18 mouse cellular contexts compared by ENCODE assay signal in genomic region chr12:106748765-106749164, GRCm38 (mm10).
"Had no signal": no experiment of that assay in that cellular context is flagged by ENCODE, and none has a peak within 500 bp of the region (broad histone marks: within the 10 kb centered on the region; RNA-seq: fewer than 3 reads in every experiment).

No protein-coding gene starts in this region.

- H3K9ac ChIP-seq: kidney, embryonic 15.5 days; limb, embryonic 15.5 days; liver, embryonic 15.5 days; lung, embryonic 15.5 days had no signal

- DNase-seq: kidney, adult 8-10 months; kidney, postnatal 10 days; kidney, postnatal 36 days; left cerebral cortex, postnatal 4 days; lung, adult 18-20 months; lung, postnatal 10 days; lung, postnatal 36 days; midbrain, embryonic 14.5 days; thymus, adult 2 months; thymus, postnatal 25 days had no signal

- H3K9me3 ChIP-seq: kidney, embryonic 15.5 days; limb, embryonic 15.5 days; liver, embryonic 15.5 days; lung, embryonic 15.5 days had no signal

- H3K4me1 ChIP-seq: kidney, embryonic 15.5 days; limb, embryonic 15.5 days; liver, embryonic 15.5 days; lung, embryonic 15.5 days; megakaryocyte, embryonic 14.5 days had no signal

- H3K27ac ChIP-seq: kidney, embryonic 15.5 days; limb, embryonic 15.5 days; liver, embryonic 15.5 days; lung, embryonic 15.5 days; stomach, postnatal 0 days had no signal

- H3K36me3 ChIP-seq: kidney, embryonic 15.5 days; limb, embryonic 15.5 days; liver, embryonic 15.5 days; lung, embryonic 15.5 days had no signal

- H3K4me3 ChIP-seq: kidney, embryonic 15.5 days; limb, embryonic 15.5 days; liver, embryonic 15.5 days; lung, embryonic 15.5 days; megakaryocyte, embryonic 14.5 days had no signal

- H3K4me2 ChIP-seq: kidney, embryonic 15.5 days; limb, embryonic 15.5 days; liver, embryonic 11.5 days; liver, embryonic 15.5 days; lung, embryonic 15.5 days; midbrain, embryonic 11.5 days had no signal

- H3K27me3 ChIP-seq: kidney, embryonic 15.5 days; limb, embryonic 15.5 days; liver, embryonic 15.5 days; lung, embryonic 15.5 days; megakaryocyte, embryonic 14.5 days had no signal
